Mouse (Mus musculus): Measurements from ENCODE around the gene Mtfp1. TPM values are rescaled to one million over a fixed set of nuclear protein-coding genes. Genes with fewer than 3 reads are reported as not detected.
"Not testable (repeated sequence)": the region's sequence is repeated elsewhere in the genome, so short reads cannot be mapped to it uniquely, and the experiment has no call there.

Mtfp1 gene
- polyA plus RNA-seq, 1 experiment from 2014 or later = 21.7 TPM

DNA sequence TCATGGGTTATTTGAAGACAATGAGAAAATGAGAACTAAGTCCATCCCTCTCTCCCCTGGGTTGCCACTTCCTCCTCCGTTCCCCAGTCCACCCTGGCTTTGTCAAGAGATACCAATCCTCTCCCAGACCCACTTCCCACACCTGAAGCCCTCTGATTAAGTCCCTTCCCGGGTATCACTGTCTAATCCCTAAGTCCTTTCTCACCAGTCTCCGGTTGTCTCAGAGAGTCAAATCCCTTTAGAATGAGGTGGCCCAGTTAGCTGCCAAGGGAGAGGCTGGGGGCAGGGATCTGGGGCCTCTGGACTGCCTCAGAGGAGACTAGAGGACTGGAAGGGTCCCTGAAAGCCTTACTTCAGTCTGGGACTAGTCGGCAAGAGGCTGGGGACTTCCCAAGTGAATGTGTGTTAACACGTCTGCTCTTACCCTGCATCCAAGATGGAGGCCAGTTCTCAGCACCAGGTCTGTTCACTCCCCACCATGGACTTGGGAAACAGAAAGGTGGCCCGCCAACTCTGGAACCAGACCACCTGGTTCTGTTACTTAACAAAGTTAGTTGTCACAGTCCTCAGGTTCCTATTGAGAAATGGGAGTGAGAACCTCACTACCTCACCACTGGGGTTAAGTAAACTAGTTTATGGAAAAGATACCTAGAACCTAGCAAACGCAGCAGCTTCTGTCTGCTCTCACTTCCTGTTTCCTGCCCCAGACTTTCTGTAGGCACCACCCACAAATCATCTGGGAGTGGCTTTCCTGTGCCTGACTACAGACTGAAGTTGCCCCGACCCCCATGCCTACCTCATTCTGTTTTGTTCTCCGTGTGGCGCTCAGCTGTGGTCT, 27.7 kb upstream of the Mtfp1 start, which contains the start of gene Sec14l2:
Gene Sec14l2, minus strand, starts transcription at position 674 of the 838 bp plus-strand sequence.
- ATAC-seq (ENCODE audit: insufficient read depth, low FRiP score, low read depth) = no peak
- Histone ChIP-seq H3K27ac (no peak within 1 kb of the TSS), H3K27me3 (replicated peaks) (peaks cover 11% of the 10 kb centered on the region), H3K9ac (no peak within 1 kb of the TSS), H3K9me3 (no peaks in the 10 kb centered on the region), H3K4me3 (replicated peaks) (no peak within 1 kb of the TSS), H3K36me3 (no peaks in the 10 kb centered on the region), H3K4me2 (no peak within 1 kb of the TSS), H3K4me1 (peaks cover 9% of the 10 kb centered on the region)
- 72% methylated on average over 10 of the region's 10 CpGs for WGBS

DNA sequence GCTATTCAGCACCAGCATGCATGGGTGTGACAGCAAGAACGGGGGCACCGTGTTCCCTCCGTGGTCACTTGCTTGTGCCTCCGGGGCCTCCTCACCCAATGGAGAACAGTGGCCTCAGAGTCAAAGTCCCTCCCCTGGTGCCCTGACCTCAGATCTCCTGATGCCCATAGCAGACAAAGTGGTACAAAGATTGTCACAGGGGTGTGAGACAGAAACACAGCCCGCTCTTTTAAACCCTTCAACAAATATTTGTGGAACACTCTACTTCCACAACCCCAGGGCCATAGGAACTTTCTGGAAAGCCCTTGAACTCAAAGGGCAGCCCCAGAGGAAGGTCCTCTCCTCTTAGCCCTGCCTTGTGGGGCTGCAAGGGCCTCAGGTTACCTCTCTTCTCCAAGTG, 27.0 kb upstream of the Mtfp1 start:
- WGBS = 71% methylated on average over 5 of the region's 5 CpGs
- H3K9ac ChIP-seq = no peak overlapping the region
- H3K27me3 ChIP-seq (replicated peaks) = peaks cover 14% of the 10 kb centered on the region
- no peak for ATAC-seq (ENCODE audit: insufficient read depth, low FRiP score, low read depth)
- H3K9me3 ChIP-seq = no peaks in the 10 kb centered on the region
- peaks cover 14% of the 10 kb centered on the region for H3K4me1 ChIP-seq
- no peak overlapping the region for H3K4me2 ChIP-seq
- no peaks in the 10 kb centered on the region for H3K36me3 ChIP-seq
- no peak overlapping the region for H3K4me3 ChIP-seq (replicated peaks)
- H3K27ac ChIP-seq = no peak overlapping the region

DNA sequence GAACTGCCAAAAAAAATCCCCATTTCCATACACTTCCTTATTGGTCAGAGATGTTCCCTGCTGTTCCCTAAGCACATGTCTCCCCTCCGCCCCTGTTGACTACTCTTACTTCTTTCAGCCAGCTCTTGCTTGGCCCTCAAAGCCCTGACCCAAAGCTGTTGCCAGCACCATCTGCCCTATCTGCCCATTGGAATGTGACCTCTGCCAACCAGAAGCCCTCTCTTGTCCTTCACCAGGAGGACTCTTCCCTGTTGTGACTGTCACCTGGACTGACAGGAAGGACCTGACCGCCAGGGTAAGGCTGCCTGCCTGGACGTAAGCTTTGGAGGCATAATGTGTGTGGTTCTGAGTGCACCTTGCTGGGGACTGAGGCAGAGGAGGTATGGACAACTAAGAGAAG, 26.4 kb upstream of the Mtfp1 start:
- Histone ChIP-seq H3K9me3 (no peaks in the 10 kb centered on the region), H3K4me1 (peaks cover 14% of the 10 kb centered on the region), H3K9ac (no peak overlapping the region), H3K36me3 (no peaks in the 10 kb centered on the region), H3K27me3 (replicated peaks) (peaks cover 14% of the 10 kb centered on the region), H3K4me2 (no peak overlapping the region), H3K4me3 (replicated peaks) (no peak overlapping the region), H3K27ac (no peak overlapping the region)
- WGBS = 73% methylated on average over 3 of the region's 3 CpGs
- no peak for ATAC-seq (ENCODE audit: insufficient read depth, low FRiP score, low read depth)

DNA sequence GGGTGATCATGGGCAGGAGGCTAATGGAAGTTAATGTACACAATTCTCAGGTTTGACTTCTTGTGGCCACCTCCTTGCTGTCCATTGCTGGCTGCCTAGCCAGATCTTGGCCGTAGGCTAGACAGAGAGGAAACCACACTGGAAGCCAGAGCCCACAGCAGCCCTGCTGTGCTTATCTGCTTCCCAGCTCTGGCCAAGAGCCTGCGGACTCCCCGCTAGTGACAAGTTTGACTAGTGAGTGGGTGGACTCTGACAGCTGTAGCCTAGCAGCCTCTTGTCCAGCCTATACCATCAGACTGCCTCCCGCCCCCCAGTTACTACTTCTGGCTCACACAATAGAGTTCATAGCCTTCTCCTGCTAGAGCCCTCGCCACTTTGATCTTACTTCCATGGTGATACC, 24.4 kb upstream of the Mtfp1 start:
- ATAC-seq (ENCODE audit: insufficient read depth, low FRiP score, low read depth) = no peak
- H3K27me3 ChIP-seq (replicated peaks) = peaks cover 14% of the 10 kb centered on the region
- H3K4me2 ChIP-seq = no peak overlapping the region
- peaks cover 14% of the 10 kb centered on the region for H3K4me1 ChIP-seq
- H3K36me3 ChIP-seq = no peaks in the 10 kb centered on the region
- H3K9ac ChIP-seq = no peak overlapping the region
- 66% methylated on average over 5 of the region's 5 CpGs for WGBS
- no peak overlapping the region for H3K4me3 ChIP-seq (replicated peaks)
- H3K9me3 ChIP-seq = no peaks in the 10 kb centered on the region
- no peak overlapping the region for H3K27ac ChIP-seq

DNA sequence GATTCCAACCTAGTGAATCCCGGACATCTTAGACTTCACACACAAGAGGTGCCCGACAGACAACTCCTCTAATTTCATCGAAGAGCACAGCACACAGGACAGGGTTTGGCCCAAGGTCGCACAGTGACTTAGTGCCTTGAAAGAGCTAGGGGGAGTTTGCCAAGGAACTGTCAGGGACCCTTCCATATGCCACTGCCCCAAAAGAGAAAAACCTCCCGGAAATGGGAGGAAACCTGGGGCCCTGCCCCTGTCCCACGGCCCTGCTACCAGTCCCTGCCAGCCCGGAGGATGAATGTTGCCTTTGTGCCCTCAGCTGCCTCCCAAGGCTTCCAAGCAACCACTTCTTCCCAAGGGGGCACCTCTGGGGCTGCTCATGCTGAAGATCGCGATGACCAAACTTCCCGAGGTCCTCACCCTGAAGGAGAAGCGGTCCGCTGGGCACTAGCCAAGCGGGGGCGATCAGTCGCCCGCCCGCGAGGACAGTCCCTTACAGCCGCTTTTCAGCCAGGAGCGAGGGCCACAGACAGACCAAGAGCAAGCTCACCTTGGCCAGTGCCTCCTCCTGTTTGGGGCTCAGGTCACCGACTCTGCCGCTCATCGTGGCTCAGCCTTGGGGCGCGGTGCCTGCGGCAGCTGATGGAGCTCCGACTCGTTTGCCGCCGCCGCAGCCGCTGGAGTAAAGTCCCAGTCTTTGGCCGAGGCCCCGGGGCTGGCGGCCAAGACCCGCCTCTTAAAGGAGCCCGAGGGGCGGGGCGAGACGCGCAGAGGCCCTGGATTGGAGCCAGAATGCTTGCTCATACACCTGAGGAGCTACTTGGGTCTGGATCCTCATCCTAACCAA, 23.1 kb upstream of the Mtfp1 start:
- H3K4me2 ChIP-seq = peak overlapping the region; percentile 97
- peak overlapping the region; percentile 53 for H3K4me3 ChIP-seq (replicated peaks)
- H3K9me3 ChIP-seq = no peaks in the 10 kb centered on the region
- peaks cover 14% of the 10 kb centered on the region for H3K4me1 ChIP-seq
- peak overlapping the region; percentile 38; the same call in 1 of the 2 replicates for H3K9ac ChIP-seq
- peaks cover 14% of the 10 kb centered on the region for H3K27me3 ChIP-seq (replicated peaks)
- no peak overlapping the region for H3K27ac ChIP-seq
- ATAC-seq (ENCODE audit: insufficient read depth, low FRiP score, low read depth) = peak; percentile 49
- no peaks in the 10 kb centered on the region for H3K36me3 ChIP-seq
- 2% methylated on average over 41 of the region's 41 CpGs for WGBS

- no peak overlapping the region for H3K9ac ChIP-seq
- H3K27me3 ChIP-seq (replicated peaks) = peaks cover 14% of the 10 kb centered on the region
- H3K27ac ChIP-seq = no peak overlapping the region
- WGBS = 24% methylated on average over 3 of the region's 3 CpGs
- peaks cover 14% of the 10 kb centered on the region for H3K4me1 ChIP-seq
- ATAC-seq (ENCODE audit: insufficient read depth, low FRiP score, low read depth) = no peak
- H3K36me3 ChIP-seq = no peaks in the 10 kb centered on the region
- H3K9me3 ChIP-seq = no peaks in the 10 kb centered on the region
- H3K4me2 ChIP-seq = peak overlapping the region; percentile 97
- peak overlapping the region; percentile 53 for H3K4me3 ChIP-seq (replicated peaks)
Measured at GRCm38 (mm10) chr11:4117372-4118071, 22.3 kb upstream of the Mtfp1 start.

- Histone ChIP-seq H3K27ac (no peak overlapping the region), H3K36me3 (no peaks in the 10 kb centered on the region), H3K9ac (no peak overlapping the region), H3K4me2 (no peak overlapping the region), H3K9me3 (no peaks in the 10 kb centered on the region), H3K4me1 (peaks cover 14% of the 10 kb centered on the region), H3K27me3 (replicated peaks) (peaks cover 14% of the 10 kb centered on the region), H3K4me3 (replicated peaks) (no peak overlapping the region)
- 56% methylated on average over 11 of the region's 11 CpGs for WGBS
- peak; percentile 28; the same call in 1 of the 2 replicates for ATAC-seq (ENCODE audit: insufficient read depth, low FRiP score, low read depth)
Measured at GRCm38 (mm10) chr11:4116458-4117141, 21.4 kb upstream of the Mtfp1 start.

GRCm38 (mm10) chr11:4115407-4115806, 20.2 kb upstream of the Mtfp1 start:
- Histone ChIP-seq H3K9me3 (no peaks in the 10 kb centered on the region), H3K27ac (no peak overlapping the region), H3K27me3 (replicated peaks) (peaks cover 14% of the 10 kb centered on the region), H3K9ac (no peak overlapping the region), H3K4me1 (peaks cover 14% of the 10 kb centered on the region), H3K4me2 (no peak overlapping the region), H3K4me3 (replicated peaks) (no peak overlapping the region), H3K36me3 (no peaks in the 10 kb centered on the region)
- ATAC-seq (ENCODE audit: insufficient read depth, low FRiP score, low read depth) = no peak
- 87% methylated on average over 4 of the region's 4 CpGs for WGBS

GRCm38 (mm10) chr11:4114541-4114940, 19.3 kb upstream of the Mtfp1 start:
- H3K36me3 ChIP-seq = not testable (repeated sequence)

GRCm38 (mm10) chr11:4113970-4114369, 18.7 kb upstream of the Mtfp1 start:
- no peaks in the 10 kb centered on the region for H3K9me3 ChIP-seq
- ATAC-seq (ENCODE audit: insufficient read depth, low FRiP score, low read depth) = no peak
- no peak overlapping the region for H3K9ac ChIP-seq
- peaks cover 9% of the 10 kb centered on the region; the same call in 1 of the 2 replicates for H3K27me3 ChIP-seq (replicated peaks)
- H3K4me1 ChIP-seq = peaks cover 13% of the 10 kb centered on the region
- H3K4me2 ChIP-seq = no peak overlapping the region
- H3K4me3 ChIP-seq (replicated peaks) = no peak overlapping the region
- WGBS = 75% methylated on average over 6 of the region's 6 CpGs
- H3K27ac ChIP-seq = no peak overlapping the region
- no peaks in the 10 kb centered on the region for H3K36me3 ChIP-seq

More at GRCm38 (mm10) chr11:4114541-4114940, 19.3 kb upstream of the Mtfp1 start:
- H3K4me3 ChIP-seq (replicated peaks); H3K9ac ChIP-seq; ATAC-seq (ENCODE audit: insufficient read depth, low FRiP score, low read depth); H3K9me3 ChIP-seq; H3K4me2 ChIP-seq; H3K27me3 ChIP-seq (replicated peaks); H3K27ac ChIP-seq: not testable (repeated sequence)
- WGBS = 72% methylated on average over 6 of the region's 6 CpGs
- H3K4me1 ChIP-seq = peaks cover 14% of the 10 kb centered on the region

DNA sequence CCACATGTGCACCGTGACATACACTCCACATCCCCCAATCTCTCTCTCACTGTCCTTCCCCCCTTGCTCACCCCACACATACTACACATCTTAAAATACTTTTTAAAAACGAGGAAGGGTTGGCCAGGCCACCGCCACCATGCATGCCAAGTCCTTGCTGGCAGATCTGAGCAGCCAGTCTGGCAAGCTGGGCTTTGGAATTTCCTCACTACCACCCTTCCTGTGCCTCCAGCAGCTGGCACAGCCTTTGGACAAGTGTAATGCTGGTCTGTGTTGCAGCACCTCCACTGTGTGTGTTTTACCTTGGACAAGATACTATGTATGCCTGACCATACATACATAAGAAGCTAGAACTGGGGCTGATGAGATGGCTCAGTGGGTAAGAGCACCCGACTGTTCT, 18.3 kb upstream of the Mtfp1 start:
- H3K27ac ChIP-seq = no peak overlapping the region
- no peak overlapping the region for H3K9ac ChIP-seq
- H3K4me1 ChIP-seq = peaks cover 9% of the 10 kb centered on the region
- no peak overlapping the region for H3K4me2 ChIP-seq
- no peaks in the 10 kb centered on the region for H3K9me3 ChIP-seq
- ATAC-seq (ENCODE audit: insufficient read depth, low FRiP score, low read depth) = no peak
- peaks cover 9% of the 10 kb centered on the region; the same call in 1 of the 2 replicates for H3K27me3 ChIP-seq (replicated peaks)
- WGBS = 79% methylated on average over 4 of the region's 4 CpGs
- H3K36me3 ChIP-seq = no peaks in the 10 kb centered on the region
- no peak overlapping the region for H3K4me3 ChIP-seq (replicated peaks)
